Mouse (Mus musculus) gastrocnemius, adult 2 months (tissue): ENCODE data around the gene Sec11a. TPM values are rescaled to one million over a fixed set of nuclear protein-coding genes. Genes with fewer than 3 reads are reported as not detected.

Source experiments
- DNase-seq: peaks from one replicate; pipeline ENCODE4 v3.0.0; 2022
- H3K27ac ChIP-seq: fragments of 200-600 bp; 2 replicates; pipeline ENCODE4 v1.8.1; 2022; ENCODE audit warnings: mild to moderate bottlenecking
- H3K4me3 ChIP-seq: fragments of 200-600 bp; 2 replicates; pipeline ENCODE4 v1.8.1; 2022; ENCODE audit warnings: mild to moderate bottlenecking, moderate library complexity
- CTCF ChIP-seq: fragments of 200-600 bp; IDR thresholded peaks from 2 replicates; pipeline ENCODE4 v1.8.1; 2022; ENCODE audit warnings: antibody characterized with exemption, mild to moderate bottlenecking, moderate library complexity
- intact Hi-C: fragments of 180-260 bp; cut with DNase I; formaldehyde crosslinking; loops from one replicate; pipeline ENCODE4 v1.15.1; 2025
- total RNA-seq, 2 experiments: library from RNA; stranded (reverse); gene quantifications; 2 replicates each; pipeline ENCODE4 v1.2.3; 2021

The Sec11a gene
- total RNA-seq, 2 experiments from 2014 or later = 21.4 to 31.5 TPM

GRCm38 (mm10) chr7:80889021-80889511 lies 58.5 kb downstream of the Sec11a start:
- peak overlapping the region; percentile 74 for H3K27ac ChIP-seq
- intact Hi-C loops = loop anchor here (10.0 kb wide), 1 partner anchor 446 kb away; no protein-coding TSS in a partner anchor
- no peak overlapping the region for H3K4me3 ChIP-seq
- DNase-seq = peak; percentile 61
- TF ChIP-seq CTCF = no peak

GRCm38 (mm10) chr7:80888595-80888994 lies 59.0 kb downstream of the Sec11a start:
- DNase-seq = no peak
- Histone ChIP-seq H3K27ac (peak overlapping the region; percentile 74), H3K4me3 (no peak overlapping the region)
- intact Hi-C loops = loop anchor here (10.0 kb wide), 1 partner anchor 446 kb away; no protein-coding TSS in a partner anchor
- TF ChIP-seq CTCF = no peak

GRCm38 (mm10) chr7:80885666-80886065 lies 61.9 kb downstream of the Sec11a start:
- DNase-seq = no peak
- peak; percentile 72 for TF ChIP-seq CTCF
- intact Hi-C loops = loop anchor here (1.0 to 10.0 kb wide), 2 partner anchors 270 to 449 kb away; no protein-coding TSS in a partner anchor
- Histone ChIP-seq H3K27ac (no peak overlapping the region), H3K4me3 (no peak overlapping the region)

- no peak for DNase-seq
Observed at GRCm38 (mm10) chr7:80882830-80883505, 64.6 kb downstream of the Sec11a start.

GRCm38 (mm10) chr7:80875727-80876126 lies 71.9 kb downstream of the Sec11a start:
- no peak for TF ChIP-seq CTCF
- intact Hi-C loops = no loop called here
- Histone ChIP-seq H3K27ac (no peak overlapping the region), H3K4me3 (no peak overlapping the region)
- DNase-seq = no peak

More at GRCm38 (mm10) chr7:80882830-80883505, 64.6 kb downstream of the Sec11a start:
- Histone ChIP-seq H3K4me3 (peak overlapping the region; percentile 6), H3K27ac (no peak overlapping the region)
- TF ChIP-seq CTCF = peak; percentile 47
- intact Hi-C loops = loop anchor here (10.0 kb wide), 1 partner anchor 452 kb away; no protein-coding TSS in a partner anchor

- H3K4me3 ChIP-seq = no peak overlapping the region
- no peak overlapping the region for H3K27ac ChIP-seq
- TF ChIP-seq CTCF = no peak
- intact Hi-C loops = no loop called here
- DNase-seq = no peak
Observed at GRCm38 (mm10) chr7:80873631-80874030, 73.9 kb downstream of the Sec11a start.

- intact Hi-C loops = no loop called here
Observed at GRCm38 (mm10) chr7:80873038-80873437, 74.5 kb downstream of the Sec11a start.

GRCm38 (mm10) chr7:80868686-80869085 lies 78.9 kb downstream of the Sec11a start:
- DNase-seq = no peak
- TF ChIP-seq CTCF = no peak
- no peak overlapping the region for H3K27ac ChIP-seq
- H3K4me3 ChIP-seq = no peak overlapping the region
- intact Hi-C loops = no loop called here

More at GRCm38 (mm10) chr7:80873038-80873437, 74.5 kb downstream of the Sec11a start:
- no peak for TF ChIP-seq CTCF
- Histone ChIP-seq H3K4me3 (no peak overlapping the region), H3K27ac (no peak overlapping the region)
- DNase-seq = no peak

GRCm38 (mm10) chr7:80866514-80867147 lies 80.9 kb downstream of the Sec11a start:
- DNase-seq = no peak
- no peak for TF ChIP-seq CTCF
- Histone ChIP-seq H3K4me3 (no peak overlapping the region), H3K27ac (no peak overlapping the region)
- intact Hi-C loops = no loop called here

- intact Hi-C loops = no loop called here
- TF ChIP-seq CTCF = no peak
- Histone ChIP-seq H3K4me3 (no peak overlapping the region), H3K27ac (no peak overlapping the region; the same call in 1 of the 2 replicates)
- DNase-seq = no peak
Observed at GRCm38 (mm10) chr7:80865521-80865920, 82.1 kb downstream of the Sec11a start.

GRCm38 (mm10) chr7:80864831-80865230 lies 82.7 kb downstream of the Sec11a start:
- intact Hi-C loops = no loop called here
- no peak for TF ChIP-seq CTCF
- DNase-seq = no peak
- Histone ChIP-seq H3K27ac (peak overlapping the region; percentile 12; the same call in 1 of the 2 replicates), H3K4me3 (no peak overlapping the region)

GRCm38 (mm10) chr7:80864151-80864550 lies 83.4 kb downstream of the Sec11a start:
- TF ChIP-seq CTCF = no peak
- Histone ChIP-seq H3K27ac (peak overlapping the region; percentile 12; the same call in 1 of the 2 replicates), H3K4me3 (no peak overlapping the region)
- intact Hi-C loops = no loop called here
- DNase-seq = no peak

- intact Hi-C loops = no loop called here
- no peak for TF ChIP-seq CTCF
- no peak for DNase-seq
- peak overlapping the region; percentile 16 for H3K27ac ChIP-seq
- no peak overlapping the region for H3K4me3 ChIP-seq
Observed at GRCm38 (mm10) chr7:80863520-80863919, 84.1 kb downstream of the Sec11a start.
